Mouse (Mus musculus) heart, embryonic 12.5 days (tissue): ENCODE measurements around the gene Acot5. TPM values are rescaled to one million over a fixed set of nuclear protein-coding genes. Genes with fewer than 3 reads are reported as not detected.
"Not testable (repeated sequence)": the region's sequence is repeated elsewhere in the genome, so short reads cannot be mapped to it uniquely, and the experiment has no call there.

Experiments
- ATAC-seq: fragments of 200-750 bp; cut with Nextera tagmentation; 2 replicates; pipeline ENCODE4 v1.8.0; 2017; ENCODE audit warnings: moderate TSS enrichment, moderate library complexity; ENCODE audit not compliant: insufficient number of reproducible peaks, low FRiP score
- H3K27ac ChIP-seq: fragments of 300-500 bp; sonication (generic); 2 replicates; pipeline ENCODE4 v1.5.1; 2016; ENCODE audit warnings: mild to moderate bottlenecking, moderate library complexity; ENCODE audit not compliant: poor library complexity, severe bottlenecking
- H3K27me3 ChIP-seq: fragments of 300-500 bp; sonication (generic); replicated peaks from 2 replicates; pipeline ENCODE4 v1.6.1; 2016; ENCODE audit warnings: mild to moderate bottlenecking, moderate library complexity
- H3K36me3 ChIP-seq: fragments of 300-500 bp; sonication (generic); 2 replicates; pipeline ENCODE4 v1.6.1; 2016; ENCODE audit warnings: mild to moderate bottlenecking, moderate library complexity
- H3K4me1 ChIP-seq: fragments of 300-500 bp; sonication (generic); replicated peaks from 2 replicates; pipeline ENCODE4 v1.6.1; 2016; ENCODE audit warnings: mild to moderate bottlenecking
- H3K4me2 ChIP-seq: fragments of 300-500 bp; sonication (generic); 2 replicates; pipeline ENCODE4 v1.6.1; 2016; ENCODE audit warnings: mild to moderate bottlenecking, moderate library complexity
- H3K4me3 ChIP-seq: fragments of 300-500 bp; sonication (generic); 2 replicates; pipeline ENCODE4 v1.5.1; 2016; ENCODE audit warnings: mild to moderate bottlenecking
- H3K9ac ChIP-seq: fragments of 300-500 bp; sonication (generic); 2 replicates; pipeline ENCODE4 v1.6.1; 2016; ENCODE audit warnings: mild to moderate bottlenecking, moderate library complexity
- H3K9me3 ChIP-seq: fragments of 300-500 bp; sonication (generic); replicated peaks from 2 replicates; pipeline ENCODE4 v1.6.1; 2016; ENCODE audit warnings: mild to moderate bottlenecking, moderate library complexity
- WGBS: fragments of 180-500 bp; shearing (Covaris S2); methylation state at CpG from one replicate; pipeline ENCODE4 v1.1.7; 2016; 5-methylcytosine and 5-hydroxymethylcytosine counted together
- polyA plus RNA-seq: library from polyadenylated mRNA; unstranded; fragments of >200 nt; fragmentation: Nextera tagmentation; extraction: Ambion mirVana; gene quantifications from 2 replicates; pipeline ENCODE4 v1.2.1, GENCODE M21; 2016

Acot5 gene
- polyA plus RNA-seq, 1 experiment from 2014 or later: 0.22 TPM

- peaks cover 22% of the 10 kb centered on the region for H3K27me3 ChIP-seq
- WGBS: 91% methylated on average over 20 of the region's 20 CpGs
- no peaks in the 10 kb centered on the region for H3K36me3 ChIP-seq
- H3K4me2 ChIP-seq: no peak overlapping the region
- no peak overlapping the region for H3K4me3 ChIP-seq
- H3K9ac ChIP-seq: no peak overlapping the region
- 0 out of 2 replicates have a peak, but pooled peaks cover 2% of the 10 kb centered on the region for H3K9me3 ChIP-seq
- H3K27ac ChIP-seq: no peak overlapping the region
- ATAC-seq: no peak
- H3K4me1 ChIP-seq: no peaks in the 10 kb centered on the region
Observed at GRCm38 (mm10) chr12:84062336-84062735, 6.8 kb upstream of the Acot5 start.

DNA sequence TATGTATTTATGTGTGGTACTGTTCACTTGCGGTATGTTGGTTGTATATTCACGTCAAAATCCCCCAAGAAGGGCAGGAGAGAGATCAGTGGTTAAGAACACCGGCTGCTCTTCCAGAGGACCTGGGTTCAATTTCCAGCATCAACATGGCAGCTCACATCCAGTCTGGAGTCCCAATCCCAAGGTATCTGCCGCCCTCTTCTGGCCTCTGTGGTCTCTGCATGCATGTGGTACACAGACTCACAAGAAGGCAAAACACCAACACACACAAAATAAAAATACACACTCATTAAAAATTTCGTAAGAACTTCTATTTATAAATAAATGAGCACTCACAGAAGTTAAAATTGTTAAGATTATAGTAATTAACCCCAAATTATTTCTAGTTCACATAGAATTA is 5.9 kb upstream of the Acot5 start:
- peaks cover 31% of the 10 kb centered on the region for H3K27me3 ChIP-seq
- H3K9me3 ChIP-seq: 0 out of 2 replicates have a peak, but pooled peaks cover 2% of the 10 kb centered on the region
- WGBS: 65% methylated on average over 5 of the region's 5 CpGs
- H3K4me1 ChIP-seq: no peaks in the 10 kb centered on the region
- H3K9ac ChIP-seq: no peak overlapping the region
- ATAC-seq: no peak
- H3K36me3 ChIP-seq: no peaks in the 10 kb centered on the region
- no peak overlapping the region for H3K4me3 ChIP-seq
- no peak overlapping the region for H3K4me2 ChIP-seq
- no peak overlapping the region for H3K27ac ChIP-seq

- peaks cover 37% of the 10 kb centered on the region for H3K27me3 ChIP-seq
- no peak overlapping the region for H3K4me3 ChIP-seq
- H3K4me1 ChIP-seq: no peaks in the 10 kb centered on the region
- H3K9ac ChIP-seq: no peak overlapping the region
- WGBS: 77% methylated on average over 2 of the region's 2 CpGs
- no peaks in the 10 kb centered on the region for H3K36me3 ChIP-seq
- 0 out of 2 replicates have a peak, but pooled peaks cover 2% of the 10 kb centered on the region for H3K9me3 ChIP-seq
- H3K4me2 ChIP-seq: no peak overlapping the region
- H3K27ac ChIP-seq: no peak overlapping the region
- no peak for ATAC-seq
Observed at GRCm38 (mm10) chr12:84063833-84064232, 5.3 kb upstream of the Acot5 start.

GRCm38 (mm10) chr12:84064621-84065020 is 4.5 kb upstream of the Acot5 start:
- Histone ChIP-seq H3K27me3 (peaks cover 36% of the 10 kb centered on the region), H3K4me1 (0 out of 2 replicates have a peak, but pooled peaks cover 5% of the 10 kb centered on the region), H3K27ac (no peak overlapping the region), H3K9ac (no peak overlapping the region), H3K36me3 (no peaks in the 10 kb centered on the region), H3K4me3 (no peak overlapping the region), H3K9me3 (0 out of 2 replicates have a peak, but pooled peaks cover 2% of the 10 kb centered on the region), H3K4me2 (no peak overlapping the region)
- 70% methylated on average over 8 of the region's 8 CpGs for WGBS
- ATAC-seq: no peak

DNA sequence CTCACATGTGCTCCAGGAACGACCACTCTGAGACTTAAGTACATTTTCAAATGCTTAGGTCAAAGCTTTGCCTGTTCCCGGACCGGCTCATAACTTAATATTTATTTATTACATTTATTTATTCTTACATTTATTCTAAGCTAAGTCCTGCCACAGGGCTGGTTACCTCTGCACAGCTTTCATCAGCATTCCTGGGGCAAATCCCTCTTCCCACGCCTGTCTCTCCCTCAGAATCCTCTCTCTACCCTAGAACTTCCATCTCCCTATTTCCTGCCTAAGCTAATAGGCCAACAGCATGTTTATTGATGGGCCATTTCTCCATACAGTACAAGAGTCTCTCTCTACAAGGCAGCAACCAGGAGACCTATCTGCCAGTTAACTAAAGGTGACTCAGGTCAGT is 1.4 kb upstream of the Acot5 start:
- Histone ChIP-seq H3K9ac (no peak overlapping the region), H3K9me3 (0 out of 2 replicates have a peak, but pooled peaks cover 2% of the 10 kb centered on the region), H3K4me3 (no peak overlapping the region), H3K27ac (no peak overlapping the region), H3K4me2 (no peak overlapping the region), H3K36me3 (no peaks in the 10 kb centered on the region), H3K4me1 (0 out of 2 replicates have a peak, but pooled peaks cover 5% of the 10 kb centered on the region), H3K27me3 (peaks cover 44% of the 10 kb centered on the region)
- whole genome bisulfite sequencing: 72% methylated on average over 4 of the region's 4 CpGs
- no peak for ATAC-seq

DNA sequence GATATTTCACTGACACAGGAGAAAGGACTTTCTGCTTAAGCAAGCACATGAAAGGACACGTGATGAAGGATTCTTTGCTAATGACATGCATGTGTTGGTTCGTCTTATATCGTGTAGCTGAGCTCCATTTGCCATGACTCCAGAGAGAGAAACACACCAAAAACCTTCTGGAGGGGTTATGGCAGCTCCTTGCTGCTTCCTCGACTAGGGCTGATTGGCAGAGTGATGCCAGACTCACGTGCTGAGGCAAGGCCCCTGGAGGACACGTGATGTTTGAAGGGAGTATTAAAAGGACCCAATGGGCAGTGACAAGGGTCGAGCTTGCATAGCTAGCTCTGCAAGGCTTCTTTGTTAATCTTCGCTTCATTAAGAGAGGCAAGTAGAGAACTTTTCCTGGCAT is 829 bp upstream of the Acot5 start:
- Histone ChIP-seq H3K27me3 (peaks cover 44% of the 10 kb centered on the region), H3K9me3 (no peaks in the 10 kb centered on the region), H3K4me2 (no peak overlapping the region), H3K27ac (no peak overlapping the region), H3K4me1 (0 out of 2 replicates have a peak, but pooled peaks cover 5% of the 10 kb centered on the region), H3K36me3 (no peaks in the 10 kb centered on the region), H3K9ac (no peak overlapping the region), H3K4me3 (no peak overlapping the region)
- no peak for ATAC-seq
- WGBS: 59% methylated on average over 8 of the region's 8 CpGs

DNA sequence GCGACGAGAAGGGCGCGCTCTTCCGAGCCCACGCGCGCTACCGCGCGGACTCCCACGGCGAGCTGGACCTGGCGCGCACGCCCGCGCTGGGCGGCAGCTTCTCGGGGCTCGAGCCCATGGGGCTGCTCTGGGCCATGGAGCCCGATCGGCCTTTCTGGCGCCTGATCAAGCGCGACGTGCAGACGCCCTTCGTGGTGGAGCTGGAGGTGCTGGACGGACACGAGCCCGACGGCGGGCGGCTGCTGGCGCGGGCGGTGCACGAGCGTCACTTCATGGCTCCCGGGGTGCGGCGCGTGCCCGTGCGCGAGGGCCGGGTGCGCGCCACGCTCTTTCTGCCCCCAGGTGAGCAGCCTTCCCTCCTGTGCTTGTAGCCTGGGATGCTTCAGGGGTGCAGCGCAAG is 457 bp downstream of the Acot5 start:
- peak overlapping the region; percentile 52 for H3K4me3 ChIP-seq
- H3K27ac ChIP-seq, H3K36me3 ChIP-seq, H3K4me1 ChIP-seq, H3K9me3 ChIP-seq, ATAC-seq: not testable (repeated sequence)
- WGBS: 1% methylated on average over 52 of the region's 52 CpGs
- H3K27me3 ChIP-seq: peaks cover 44% of the 10 kb centered on the region
- peak overlapping the region; percentile 85 for H3K4me2 ChIP-seq
- peak overlapping the region; percentile 60; the same call in 1 of the 2 replicates for H3K9ac ChIP-seq

GRCm38 (mm10) chr12:84071696-84072095 is 2.6 kb downstream of the Acot5 start:
- ATAC-seq: no peak
- H3K27ac ChIP-seq: no peak overlapping the region
- H3K9ac ChIP-seq: no peak overlapping the region
- no peak overlapping the region for H3K4me2 ChIP-seq
- H3K4me1 ChIP-seq: 0 out of 2 replicates have a peak, but pooled peaks cover 5% of the 10 kb centered on the region
- no peaks in the 10 kb centered on the region for H3K36me3 ChIP-seq
- no peak overlapping the region for H3K4me3 ChIP-seq
- H3K27me3 ChIP-seq: peaks cover 41% of the 10 kb centered on the region
- 89% methylated on average over 2 of the region's 2 CpGs for WGBS
- H3K9me3 ChIP-seq: no peaks in the 10 kb centered on the region

GRCm38 (mm10) chr12:84077371-84077990 is 8.4 kb downstream of the Acot5 start:
- ATAC-seq: no peak
- Histone ChIP-seq H3K4me2 (no peak overlapping the region), H3K9me3 (no peaks in the 10 kb centered on the region), H3K27me3 (no peaks in the 10 kb centered on the region), H3K9ac (no peak overlapping the region), H3K4me3 (no peak overlapping the region), H3K27ac (no peak overlapping the region), H3K36me3 (no peaks in the 10 kb centered on the region), H3K4me1 (no peaks in the 10 kb centered on the region)
- WGBS: 79% methylated on average over 4 of the region's 4 CpGs

DNA sequence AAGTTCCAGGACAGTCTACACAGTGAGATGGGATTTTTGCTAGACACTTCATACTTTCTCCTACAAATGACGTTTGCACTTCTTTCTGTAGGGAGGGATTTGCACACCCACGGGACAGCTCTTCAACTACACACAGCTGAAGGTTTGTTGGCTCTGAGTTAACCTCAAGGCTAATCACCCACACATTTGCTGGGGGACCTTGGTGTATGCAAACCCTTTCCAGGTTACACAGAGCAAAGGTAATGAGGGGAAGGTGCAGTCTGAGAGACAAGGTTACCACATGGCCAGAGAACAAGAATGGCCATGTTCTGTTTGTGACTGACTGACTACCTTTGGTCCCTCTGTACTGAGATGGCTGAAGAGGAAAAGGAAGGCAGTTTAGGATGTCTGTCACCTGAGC is 14.7 kb downstream of the Acot5 start:
- H3K4me1 ChIP-seq: no peaks in the 10 kb centered on the region
- H3K9me3 ChIP-seq: peaks cover 9% of the 10 kb centered on the region; the same call in 1 of the 2 replicates
- no peak overlapping the region for H3K27ac ChIP-seq
- WGBS: 72% methylated on average over 2 of the region's 2 CpGs
- H3K4me3 ChIP-seq: no peak overlapping the region
- no peaks in the 10 kb centered on the region for H3K36me3 ChIP-seq
- H3K4me2 ChIP-seq: no peak overlapping the region
- H3K9ac ChIP-seq: no peak overlapping the region
- no peaks in the 10 kb centered on the region for H3K27me3 ChIP-seq
- ATAC-seq: no peak

- H3K4me1 ChIP-seq: no peaks in the 10 kb centered on the region
- no peaks in the 10 kb centered on the region for H3K27me3 ChIP-seq
- H3K9me3 ChIP-seq: peaks cover 13% of the 10 kb centered on the region; the same call in 1 of the 2 replicates
- H3K36me3 ChIP-seq: no peaks in the 10 kb centered on the region
- ATAC-seq: no peak
- H3K27ac ChIP-seq: no peak overlapping the region
- no peak overlapping the region for H3K9ac ChIP-seq
- 71% methylated on average over 4 of the region's 4 CpGs for WGBS
- no peak overlapping the region for H3K4me2 ChIP-seq
- no peak overlapping the region for H3K4me3 ChIP-seq
Observed at GRCm38 (mm10) chr12:84084581-84084980, 15.5 kb downstream of the Acot5 start.

- not testable (repeated sequence) for H3K9ac ChIP-seq, H3K4me3 ChIP-seq, H3K4me2 ChIP-seq, H3K27ac ChIP-seq, H3K36me3 ChIP-seq, ATAC-seq, H3K4me1 ChIP-seq, H3K27me3 ChIP-seq
- 82% methylated on average over 5 of the region's 5 CpGs for WGBS
- peaks cover 28% of the 10 kb centered on the region for H3K9me3 ChIP-seq
Observed at GRCm38 (mm10) chr12:84094666-84095065, 25.5 kb downstream of the Acot5 start.
